ENCODE assay signal across 24 mouse cellular contexts in genomic region chr5:85795531-85796197, GRCm38 (mm10).
DNase-seq lines count a peak whose midpoint lies in the region; ATAC-seq and TF ChIP-seq lines count a peak whose summit lies in the region.
"Had no signal": no experiment of that assay in that cellular context is flagged by ENCODE, and none has a peak within 500 bp of the region (broad histone marks: within the 10 kb centered on the region; RNA-seq: fewer than 3 reads in every experiment).

No protein-coding gene starts in this region.

- peak overlapping the region; percentile 11; the same call in 1 of the 2 replicates for H3K4me2 ChIP-seq in heart, embryonic 12.5 days
- no peak overlapping the region; the same call in 1 of the 2 replicates for H3K4me2 ChIP-seq in stomach, postnatal 0 days (replicated peaks; ENCODE audit: low read depth)
- H3K4me2 ChIP-seq: embryonic facial prominence, embryonic 15.5 days; hindbrain, embryonic 13.5 days; kidney, embryonic 15.5 days; liver, embryonic 11.5 days; neural tube, embryonic 13.5 days; stomach, embryonic 15.5 days had no signal

- no peak for DNase-seq in heart, adult 2 months
- peak; percentile 11 to 23 for DNase-seq in left cerebral cortex, postnatal 25 days (ENCODE audit: low spot score in 2 of 2)
- no peak for DNase-seq in left cerebral cortex, adult 8-10 months (ENCODE audit: low spot score in 2 of 2)
- DNase-seq in right cerebral cortex, adult 2 months (ENCODE audit: low spot score in 2 of 2), result peak; percentile 34 to 36
- no peak for DNase-seq in right cerebral cortex, postnatal 4 days
- DNase-seq in urinary bladder, postnatal 4 days (ENCODE audit: low spot score in 2 of 2), result no peak
- DNase-seq in stomach, postnatal 0 days (ENCODE audit: low spot score), result no peak
- DNase-seq: adrenal gland, postnatal 25 days; cerebellum, adult 8-10 months; gastrocnemius, adult 2 months; heart, adult 18-20 months; heart, postnatal 10 days; lung, postnatal 4 days had no signal

- H3K4me3 ChIP-seq in heart, embryonic 12.5 days, result no peak overlapping the region
- no peak overlapping the region for H3K4me3 ChIP-seq in heart, adult 2 months
- H3K4me3 ChIP-seq in stomach, postnatal 0 days (ENCODE audit: low read depth, low read length), result no peak overlapping the region
- H3K4me3 ChIP-seq: embryonic facial prominence, embryonic 15.5 days; forebrain, embryonic 10.5 days; gastrocnemius, adult 2 months; hindbrain, embryonic 13.5 days; kidney, embryonic 15.5 days; limb, embryonic 10.5 days; midbrain, embryonic 10.5 days; neural tube, embryonic 13.5 days; stomach, embryonic 15.5 days had no signal

- WGBS in heart, embryonic 12.5 days, result 38% methylated on average over 14 of the region's 14 CpGs
- WGBS in heart, adult 2 months, result 49% methylated on average over 14 of the region's 14 CpGs
- 50% methylated on average over 14 of the region's 14 CpGs for WGBS in stomach, postnatal 0 days

- no peaks in the 10 kb centered on the region for H3K79me2 ChIP-seq in heart, adult 2 months (replicated peaks; ENCODE audit: control insufficient read depth, insufficient read depth, low read length)

- ATAC-seq in heart, embryonic 12.5 days (ENCODE audit: insufficient number of reproducible peaks, low FRiP score), result no peak
- ATAC-seq in stomach, postnatal 0 days (ENCODE audit: low FRiP score, low TSS enrichment), result no peak
- ATAC-seq: intestine, embryonic 16.5 days had no signal

- H3K9me3 ChIP-seq in heart, embryonic 12.5 days (replicated peaks), result no peaks in the 10 kb centered on the region
- H3K9me3 ChIP-seq in stomach, postnatal 0 days (ENCODE audit: control insufficient read depth, low read length), result no peaks in the 10 kb centered on the region
- H3K9me3 ChIP-seq: embryonic facial prominence, embryonic 15.5 days; forebrain, embryonic 10.5 days; hindbrain, embryonic 13.5 days; kidney, embryonic 15.5 days; limb, embryonic 10.5 days; midbrain, embryonic 10.5 days; neural tube, embryonic 13.5 days; stomach, embryonic 15.5 days had no signal

- no peak for TF ChIP-seq POLR2A in heart, adult 2 months (IDR thresholded peaks at IDR 0.05; ENCODE audit: insufficient read depth, low read depth, low read length)

- TF ChIP-seq EP300 in heart, adult 2 months (IDR thresholded peaks at IDR 0.05; ENCODE audit: insufficient read depth, low read depth, low read length), result no peak
- no peak for TF ChIP-seq EP300 in stomach, postnatal 0 days (optimal IDR thresholded peaks at IDR 0.05)

- H3K4me1 ChIP-seq in heart, embryonic 12.5 days (replicated peaks), result no peaks in the 10 kb centered on the region
- no peaks in the 10 kb centered on the region for H3K4me1 ChIP-seq in heart, adult 2 months (ENCODE audit: control insufficient read depth, insufficient read depth, low read length)
- H3K4me1 ChIP-seq in stomach, postnatal 0 days (replicated peaks; ENCODE audit: control insufficient read depth, insufficient read depth), result no peaks in the 10 kb centered on the region
- H3K4me1 ChIP-seq: embryonic facial prominence, embryonic 15.5 days; forebrain, embryonic 10.5 days; hindbrain, embryonic 13.5 days; kidney, embryonic 15.5 days; limb, embryonic 10.5 days; neural tube, embryonic 13.5 days; stomach, embryonic 15.5 days had no signal

- H3K27ac ChIP-seq in heart, embryonic 12.5 days (ENCODE audit: poor library complexity, severe bottlenecking), result no peak overlapping the region
- no peak overlapping the region for H3K27ac ChIP-seq in heart, adult 2 months
- no peak overlapping the region for H3K27ac ChIP-seq in stomach, postnatal 0 days (replicated peaks)
- H3K27ac ChIP-seq: embryonic facial prominence, embryonic 15.5 days; forebrain, embryonic 10.5 days; gastrocnemius, adult 2 months; hindbrain, embryonic 13.5 days; kidney, embryonic 15.5 days; limb, embryonic 10.5 days; midbrain, embryonic 10.5 days; neural tube, embryonic 13.5 days; stomach, embryonic 15.5 days had no signal

- no peak for TF ChIP-seq CTCF in heart, adult 2 months (IDR thresholded peaks at IDR 0.05)
- TF ChIP-seq CTCF in stomach, postnatal 0 days (IDR thresholded peaks at IDR 0.05; ENCODE audit: low read depth), result no peak

- no peaks in the 10 kb centered on the region for H3K36me3 ChIP-seq in heart, embryonic 12.5 days
- H3K36me3 ChIP-seq in heart, adult 2 months (ENCODE audit: control insufficient read depth, insufficient read depth, low read length), result no peaks in the 10 kb centered on the region
- H3K36me3 ChIP-seq in stomach, postnatal 0 days (ENCODE audit: control insufficient read depth, insufficient read depth, low read length), result no peaks in the 10 kb centered on the region
- H3K36me3 ChIP-seq: embryonic facial prominence, embryonic 15.5 days; forebrain, embryonic 10.5 days; hindbrain, embryonic 13.5 days; kidney, embryonic 15.5 days; limb, embryonic 10.5 days; midbrain, embryonic 10.5 days; neural tube, embryonic 13.5 days; stomach, embryonic 15.5 days had no signal

- H3K9ac ChIP-seq in heart, embryonic 12.5 days, result no peak overlapping the region
- H3K9ac ChIP-seq in heart, adult 2 months (ENCODE audit: low read depth, low read length), result no peak overlapping the region
- H3K9ac ChIP-seq in stomach, postnatal 0 days (ENCODE audit: low read length), result no peak overlapping the region
- H3K9ac ChIP-seq: embryonic facial prominence, embryonic 15.5 days; hindbrain, embryonic 13.5 days; kidney, embryonic 15.5 days; neural tube, embryonic 13.5 days; stomach, embryonic 15.5 days had no signal

- intact Hi-C loops in heart, adult 2 months (cut with DNase I), result no loop called here
- intact Hi-C loops in left cerebral cortex, postnatal 25 days (cut with DNase I), result no loop called here

- no peaks in the 10 kb centered on the region for H3K27me3 ChIP-seq in heart, embryonic 12.5 days (replicated peaks)
- no peaks in the 10 kb centered on the region for H3K27me3 ChIP-seq in heart, adult 2 months (ENCODE audit: control insufficient read depth, insufficient read depth, low read length)
- no peaks in the 10 kb centered on the region for H3K27me3 ChIP-seq in stomach, postnatal 0 days (ENCODE audit: control insufficient read depth, insufficient read depth, low read length)
- H3K27me3 ChIP-seq: embryonic facial prominence, embryonic 15.5 days; hindbrain, embryonic 13.5 days; kidney, embryonic 15.5 days; neural tube, embryonic 13.5 days; stomach, embryonic 15.5 days had no signal

Comparison
In these comparisons a context has a peak if more than half of its experiments do, and no peak if none do; other contexts are left out.
1. DNase-seq: peak in left cerebral cortex, postnatal 25 days (2 of 2) and right cerebral cortex, adult 2 months (2 of 2); none in heart, adult 2 months (0 of 2), left cerebral cortex, adult 8-10 months (0 of 2), right cerebral cortex, postnatal 4 days (single experiment), urinary bladder, postnatal 4 days (0 of 2) and stomach, postnatal 0 days (single experiment).